Mouse (Mus musculus) intestine, embryonic 14.5 days (tissue): ENCODE data around the gene Akr1b3. TPM values are rescaled to one million over a fixed set of nuclear protein-coding genes. Genes with fewer than 3 reads are reported as not detected.

Experiments
- ATAC-seq: fragments of 200-750 bp; cut with Nextera tagmentation; replicated peaks from 2 replicates; pipeline ENCODE4 v1.8.0; 2017; ENCODE audit warnings: low read depth, moderate number of reproducible peaks, moderate TSS enrichment, moderate library complexity; ENCODE audit not compliant: low FRiP score, low TSS enrichment
- DNase-seq: peaks from one replicate; pipeline ENCODE4 v3.0.0-alpha.2; 2018; ENCODE audit warnings: low spot score
- H3K27ac ChIP-seq: fragments of 300-500 bp; sonication (generic); 2 replicates; pipeline ENCODE4 v1.5.1; 2014; ENCODE audit warnings: low read depth, mild to moderate bottlenecking, control low read depth
- H3K27me3 ChIP-seq: fragments of 300-500 bp; sonication (generic); replicated peaks from 2 replicates; pipeline ENCODE4 v1.6.1; 2014; ENCODE audit warnings: low read length, control low read depth; ENCODE audit not compliant: control insufficient read depth, insufficient read depth
- H3K36me3 ChIP-seq: fragments of 300-500 bp; sonication (generic); 2 replicates; pipeline ENCODE4 v1.6.1; 2014; ENCODE audit warnings: low read length, control low read depth; ENCODE audit not compliant: control insufficient read depth, insufficient read depth
- H3K4me1 ChIP-seq: fragments of 300-500 bp; sonication (generic); replicated peaks from 2 replicates; pipeline ENCODE4 v1.6.1; 2014; ENCODE audit warnings: low read length, control low read depth, mixed read lengths; ENCODE audit not compliant: control insufficient read depth, insufficient read depth
- H3K4me2 ChIP-seq: fragments of 300-500 bp; sonication (generic); 2 replicates; pipeline ENCODE4 v1.6.1; 2014; ENCODE audit warnings: low read length
- H3K4me3 ChIP-seq: fragments of 300-500 bp; sonication (generic); 2 replicates; pipeline ENCODE4 v1.5.1; 2014; ENCODE audit warnings: low read depth, low read length, control low read depth, mixed read lengths
- H3K9ac ChIP-seq: fragments of 300-500 bp; sonication (generic); 2 replicates; pipeline ENCODE4 v1.6.1; 2014; ENCODE audit warnings: mild to moderate bottlenecking, low read length
- H3K9me3 ChIP-seq: fragments of 300-500 bp; sonication (generic); 2 replicates; pipeline ENCODE4 v1.6.1; 2016; ENCODE audit warnings: low read length, control low read depth; ENCODE audit not compliant: control insufficient read depth
- WGBS: fragments of 180-500 bp; shearing (Covaris S2); extraction: QIAGEN DNeasy Blood & Tissue Kit; methylation state at CpG from one replicate; pipeline ENCODE4 v1.1.7; 2014; 5-methylcytosine and 5-hydroxymethylcytosine counted together
- polyA plus RNA-seq: library from polyadenylated mRNA; unstranded; fragments of >200 nt; fragmentation: Nextera tagmentation; extraction: Ambion mirVana; gene quantifications from 2 replicates; pipeline ENCODE4 v1.2.1, GENCODE M21; 2014

Akr1b3 gene
- polyA plus RNA-seq, 1 experiment from 2014 or later: 160 TPM

GRCm38 (mm10) chr6:34290681-34291080 is 26.6 kb downstream of the Akr1b3 start:
- no peak overlapping the region for H3K4me3 ChIP-seq
- 80% methylated on average over 8 of the region's 8 CpGs for WGBS

GRCm38 (mm10) chr6:34290091-34290490 is 27.2 kb downstream of the Akr1b3 start:
- Histone ChIP-seq H3K4me3 (no peak overlapping the region), H3K4me1 (no peaks in the 10 kb centered on the region), H3K27me3 (no peaks in the 10 kb centered on the region), H3K9me3 (no peaks in the 10 kb centered on the region), H3K4me2 (no peak overlapping the region), H3K27ac (no peak overlapping the region), H3K9ac (no peak overlapping the region), H3K36me3 (no peaks in the 10 kb centered on the region)
- ATAC-seq (no peak), DNase-seq (no peak)
- 90% methylated on average over 17 of the region's 17 CpGs for whole genome bisulfite sequencing

More at GRCm38 (mm10) chr6:34290681-34291080, 26.6 kb downstream of the Akr1b3 start:
- ATAC-seq (no peak), DNase-seq (no peak)
- Histone ChIP-seq H3K27ac (no peak overlapping the region), H3K36me3 (no peaks in the 10 kb centered on the region), H3K4me2 (no peak overlapping the region), H3K4me1 (no peaks in the 10 kb centered on the region), H3K9ac (no peak overlapping the region), H3K27me3 (no peaks in the 10 kb centered on the region), H3K9me3 (no peaks in the 10 kb centered on the region)

GRCm38 (mm10) chr6:34288098-34288497 is 29.2 kb downstream of the Akr1b3 start:
- H3K9me3 ChIP-seq: no peaks in the 10 kb centered on the region
- H3K4me1 ChIP-seq: no peaks in the 10 kb centered on the region
- H3K36me3 ChIP-seq: no peaks in the 10 kb centered on the region
- H3K4me2 ChIP-seq: no peak overlapping the region
- no peaks in the 10 kb centered on the region for H3K27me3 ChIP-seq
- H3K4me3 ChIP-seq: no peak overlapping the region
- H3K9ac ChIP-seq: no peak overlapping the region
- no peak overlapping the region for H3K27ac ChIP-seq
- DNase-seq (no peak), ATAC-seq (no peak)
- 92% methylated on average over 10 of the region's 10 CpGs for whole genome bisulfite sequencing

GRCm38 (mm10) chr6:34286841-34287240 is 30.4 kb downstream of the Akr1b3 start:
- Histone ChIP-seq H3K9ac (no peak overlapping the region), H3K36me3 (no peaks in the 10 kb centered on the region), H3K9me3 (no peaks in the 10 kb centered on the region), H3K4me1 (no peaks in the 10 kb centered on the region), H3K4me3 (no peak overlapping the region), H3K4me2 (no peak overlapping the region), H3K27ac (no peak overlapping the region), H3K27me3 (no peaks in the 10 kb centered on the region)
- 75% methylated on average over 3 of the region's 3 CpGs for WGBS
- no peak for DNase-seq
- no peak for ATAC-seq

- Histone ChIP-seq H3K27me3 (no peaks in the 10 kb centered on the region), H3K4me3 (no peak overlapping the region), H3K9me3 (no peaks in the 10 kb centered on the region), H3K36me3 (no peaks in the 10 kb centered on the region), H3K4me1 (no peaks in the 10 kb centered on the region), H3K9ac (no peak overlapping the region), H3K27ac (no peak overlapping the region), H3K4me2 (no peak overlapping the region)
- DNase-seq: no peak
- ATAC-seq: no peak
- WGBS: 78% methylated on average over 5 of the region's 5 CpGs
Observed at GRCm38 (mm10) chr6:34278385-34278784, 38.9 kb downstream of the Akr1b3 start.

GRCm38 (mm10) chr6:34277665-34278064 is 39.6 kb downstream of the Akr1b3 start:
- 22% methylated on average over 9 of the region's 9 CpGs for WGBS
- Histone ChIP-seq H3K36me3 (no peaks in the 10 kb centered on the region), H3K27me3 (no peaks in the 10 kb centered on the region), H3K4me2 (no peak overlapping the region), H3K27ac (no peak overlapping the region), H3K4me3 (no peak overlapping the region), H3K9ac (no peak overlapping the region), H3K9me3 (no peaks in the 10 kb centered on the region), H3K4me1 (no peaks in the 10 kb centered on the region)
- ATAC-seq (no peak), DNase-seq (peak; percentile 55)

- H3K9ac ChIP-seq: no peak overlapping the region
- ATAC-seq (no peak), DNase-seq (no peak)
- 83% methylated on average over 2 of the region's 2 CpGs for WGBS
- H3K9me3 ChIP-seq: no peaks in the 10 kb centered on the region
- H3K4me2 ChIP-seq: no peak overlapping the region
- no peaks in the 10 kb centered on the region for H3K4me1 ChIP-seq
- H3K36me3 ChIP-seq: no peaks in the 10 kb centered on the region
- H3K27ac ChIP-seq: no peak overlapping the region
- H3K27me3 ChIP-seq: no peaks in the 10 kb centered on the region
- H3K4me3 ChIP-seq: no peak overlapping the region
Observed at GRCm38 (mm10) chr6:34274346-34274745, 42.9 kb downstream of the Akr1b3 start.

- DNase-seq: no peak
- Histone ChIP-seq H3K9ac (no peak overlapping the region), H3K27me3 (no peaks in the 10 kb centered on the region), H3K36me3 (no peaks in the 10 kb centered on the region), H3K4me1 (no peaks in the 10 kb centered on the region), H3K9me3 (no peaks in the 10 kb centered on the region), H3K4me2 (no peak overlapping the region), H3K27ac (no peak overlapping the region), H3K4me3 (no peak overlapping the region)
- WGBS: 58% methylated on average over 2 of the region's 2 CpGs
- no peak for ATAC-seq
Observed at GRCm38 (mm10) chr6:34273073-34273472, 44.2 kb downstream of the Akr1b3 start.

GRCm38 (mm10) chr6:34272462-34272861 is 44.8 kb downstream of the Akr1b3 start:
- Histone ChIP-seq H3K9ac (no peak overlapping the region), H3K4me1 (no peaks in the 10 kb centered on the region), H3K4me2 (no peak overlapping the region), H3K9me3 (no peaks in the 10 kb centered on the region), H3K36me3 (no peaks in the 10 kb centered on the region), H3K27me3 (no peaks in the 10 kb centered on the region), H3K4me3 (no peak overlapping the region), H3K27ac (no peak overlapping the region)
- DNase-seq (no peak), ATAC-seq (no peak)
- WGBS: 87% methylated on average over 5 of the region's 5 CpGs
